Mouse (Mus musculus) cerebellum, postnatal 4 days (tissue): ENCODE results near the gene Fgf12.

ENCODE experiments used
- DNase-seq, 2 experiments: peaks; one replicate each; pipeline ENCODE4 v3.0.0; 2022; ENCODE audit warnings: low spot score in 2 of 2, mixed read lengths in 1 of 2

Fgf12 gene

DNA sequence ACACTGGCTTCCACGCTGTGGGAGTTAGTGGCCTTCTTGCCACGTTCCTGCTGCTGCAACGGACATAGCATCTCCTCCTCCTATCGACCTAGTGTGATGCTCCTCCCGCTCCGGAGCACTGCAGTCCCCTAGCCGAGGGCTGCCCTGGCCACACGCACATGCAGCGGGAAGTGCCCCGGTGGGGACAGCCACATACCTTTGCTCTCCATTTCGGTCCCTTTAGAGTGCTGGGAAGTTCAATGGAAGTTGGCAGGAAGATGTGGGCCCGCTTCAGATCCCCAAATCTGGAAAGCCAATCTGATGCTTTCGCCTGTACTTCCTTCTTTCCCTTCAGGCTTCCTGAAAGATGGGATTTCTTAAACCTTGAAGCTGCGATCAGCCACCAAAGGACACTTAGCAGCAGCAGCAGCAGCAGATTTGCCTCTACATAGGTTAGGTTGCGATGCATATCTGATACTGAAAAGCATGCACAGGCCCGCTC, at the start of gene Fgf12:
Gene Fgf12, minus strand, starts transcription at position 431 of the 481 bp plus-strand sequence.
- DNase-seq, result peak in 1 of 2 experiments; percentile 32

DNA sequence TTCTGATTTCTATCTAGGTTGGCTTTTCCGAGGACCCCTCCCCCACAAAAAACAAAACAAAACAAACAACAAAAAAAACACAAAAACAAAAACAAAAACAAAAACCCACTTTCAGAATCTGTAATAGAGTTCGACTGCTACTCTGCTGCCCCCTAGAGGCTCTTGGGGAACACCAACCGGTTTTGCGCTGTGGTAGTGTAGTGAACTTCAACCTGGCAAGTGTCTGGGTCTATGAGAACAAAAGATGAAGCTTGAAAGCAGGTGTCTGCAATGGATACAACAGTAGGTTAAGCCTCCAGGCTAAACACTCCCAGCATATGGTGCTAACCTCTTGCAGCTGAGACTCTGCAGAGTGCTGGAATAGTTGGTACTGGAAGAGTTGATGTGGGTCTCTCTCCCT, 40.2 kb upstream of the Fgf12 start:
- DNase-seq, result peak in 1 of 2 experiments; percentile 44

DNA sequence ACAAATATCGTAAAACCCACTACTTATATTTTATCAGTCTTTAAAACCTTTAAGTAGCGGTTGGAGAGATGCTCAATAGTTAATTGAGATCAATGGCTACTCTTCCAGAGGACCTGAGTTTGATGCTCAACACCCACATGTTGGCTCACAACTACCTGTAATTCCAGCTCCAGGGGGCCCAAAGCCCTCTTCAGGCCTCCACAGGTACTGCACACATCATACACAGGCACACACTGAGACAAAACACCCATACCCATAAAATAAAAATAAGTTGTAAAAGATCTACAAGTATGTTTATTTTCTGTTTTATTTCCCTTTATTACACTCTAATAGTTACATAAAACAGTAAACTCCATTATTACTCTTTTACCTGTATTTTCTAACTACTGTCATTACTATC, 17.4 kb upstream of the Fgf12 start:
- DNase-seq, result no peak

GRCm38 (mm10) chr16:28761417-28761976, 8.6 kb upstream of the Fgf12 start:
- DNase-seq, result peak in 1 of 2 experiments; percentile 43

DNA sequence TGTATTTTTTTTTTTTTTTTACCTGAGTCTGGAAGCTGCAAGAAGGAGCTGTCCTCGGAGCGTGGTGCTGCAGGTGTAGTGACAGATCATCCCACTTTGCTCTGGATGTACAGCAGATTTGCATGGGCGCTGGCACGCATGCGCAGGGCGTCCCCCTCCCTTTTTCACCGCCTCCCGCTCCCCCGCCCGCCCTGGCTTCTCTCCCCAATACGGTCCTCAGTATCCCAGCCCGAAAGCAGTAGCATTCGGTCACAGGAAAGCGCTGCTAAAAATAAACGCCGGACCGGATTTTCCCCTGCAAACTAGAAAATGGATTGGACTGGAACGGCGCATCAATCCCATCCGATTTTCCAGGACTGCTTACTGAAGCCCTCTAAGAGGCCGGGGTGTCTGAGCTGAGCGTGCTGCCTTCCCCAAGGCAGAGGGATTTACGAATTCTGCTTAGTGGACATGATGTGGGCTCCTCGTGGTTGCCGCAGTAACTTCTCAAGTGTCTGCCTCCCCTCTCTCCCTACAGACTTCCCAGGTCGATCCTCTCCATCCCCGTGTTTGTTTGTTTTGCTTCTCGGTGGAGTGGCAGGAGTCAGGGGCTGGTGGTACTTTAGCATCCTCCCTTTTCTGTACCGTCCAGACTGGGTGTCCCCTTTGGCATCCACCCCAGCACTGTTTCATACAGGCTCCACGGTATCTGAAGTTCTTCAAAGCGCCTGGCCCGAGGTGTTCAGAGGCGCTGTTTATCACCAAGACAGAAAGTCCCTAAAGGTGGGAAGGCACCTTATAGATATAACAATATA, 453 bp upstream of the Fgf12 start:
- DNase-seq, result peak; percentile 77 to 91

- DNase-seq, result no peak
Measured at GRCm38 (mm10) chr16:28734461-28734860, 18.4 kb downstream of the Fgf12 start.

- DNase-seq, result no peak
Measured at GRCm38 (mm10) chr16:28726792-28727191, 26.1 kb downstream of the Fgf12 start.

- DNase-seq, result no peak
Measured at GRCm38 (mm10) chr16:28706623-28707022, 46.2 kb downstream of the Fgf12 start.

DNA sequence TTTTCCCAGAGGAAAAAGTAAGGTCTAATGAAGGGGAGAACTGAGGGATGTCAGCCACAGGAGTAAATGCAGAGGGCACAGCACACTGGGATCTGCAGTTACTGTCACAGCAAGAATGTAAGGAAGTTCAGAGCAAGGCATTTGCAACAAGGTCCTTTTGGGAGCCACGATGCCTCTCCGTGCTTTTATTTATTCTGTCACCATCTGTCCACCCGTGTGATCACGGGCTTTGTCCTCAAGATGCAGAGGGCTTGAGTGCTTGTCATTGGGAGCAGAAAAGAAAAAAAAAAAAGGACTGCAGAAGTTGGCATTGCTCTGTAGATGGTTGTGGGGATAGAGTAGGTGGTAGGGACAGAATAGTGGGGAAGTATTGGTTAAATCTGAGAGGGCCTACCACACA, 52.5 kb downstream of the Fgf12 start:
- no peak for DNase-seq

GRCm38 (mm10) chr16:28696851-28697250, 56.0 kb downstream of the Fgf12 start:
- DNase-seq, result no peak

GRCm38 (mm10) chr16:28694113-28694899, 58.6 kb downstream of the Fgf12 start:
- no peak for DNase-seq

- no peak for DNase-seq
Measured at GRCm38 (mm10) chr16:28688861-28689385, 63.9 kb downstream of the Fgf12 start.

DNA sequence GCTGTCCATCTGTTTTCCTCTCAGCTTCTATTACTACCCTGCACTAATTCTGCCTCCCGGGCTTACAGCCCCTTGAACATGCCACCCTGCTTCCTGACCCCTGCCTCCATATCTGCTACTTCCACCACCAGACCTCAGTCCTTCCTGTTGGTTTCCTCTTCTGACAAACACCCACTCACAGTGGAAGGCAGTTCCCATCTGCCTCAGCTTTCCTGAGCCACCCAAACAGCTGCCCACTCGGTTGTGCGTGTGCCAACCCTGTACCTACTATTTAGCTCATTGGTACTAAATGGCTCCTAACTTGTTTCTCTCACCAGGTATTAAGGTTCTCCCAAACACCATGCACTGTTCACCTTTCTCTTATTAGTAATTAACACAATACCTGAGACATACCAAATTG, 71.2 kb downstream of the Fgf12 start:
- no peak for DNase-seq

GRCm38 (mm10) chr16:28668815-28669347, 84.0 kb downstream of the Fgf12 start:
- no peak for DNase-seq

DNA sequence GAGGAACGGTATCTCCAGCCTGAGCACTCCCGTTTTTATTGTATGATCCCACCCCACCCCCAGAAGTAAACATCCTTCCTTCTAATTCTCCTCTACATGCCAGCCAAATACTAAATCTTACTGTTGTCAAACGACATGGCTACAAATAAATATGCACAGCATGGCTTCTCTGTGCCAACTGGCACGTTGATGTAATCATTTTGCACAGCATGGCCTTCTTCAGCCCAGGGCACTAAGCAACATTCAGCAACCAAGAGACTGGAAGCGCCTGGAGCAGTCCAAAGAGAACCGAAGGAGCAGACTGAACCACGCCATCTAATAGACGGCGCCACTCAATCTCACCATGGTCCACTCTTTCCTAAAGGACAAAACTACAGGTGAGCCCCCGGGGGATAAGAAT, 100.2 kb downstream of the Fgf12 start:
- no peak for DNase-seq

DNA sequence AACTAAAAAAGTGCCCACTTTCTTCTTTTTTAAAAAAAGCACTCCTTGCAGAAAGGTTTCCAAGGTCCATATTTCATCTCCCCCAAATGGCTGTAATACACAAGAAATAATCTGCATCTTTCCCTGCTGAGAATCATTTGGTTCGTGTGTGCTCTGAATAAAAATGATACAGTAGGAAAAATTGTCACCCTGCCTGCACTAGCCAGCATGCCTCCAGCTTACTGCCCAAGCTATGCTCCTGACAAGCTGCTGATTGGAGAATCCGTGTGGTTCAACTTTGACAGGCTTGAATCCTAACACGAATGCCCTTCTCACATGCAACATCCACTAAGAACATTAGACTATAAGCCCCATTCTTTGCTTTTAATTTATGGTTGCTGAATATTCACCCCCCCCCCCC, 102.3 kb downstream of the Fgf12 start:
- no peak for DNase-seq

- no peak for DNase-seq
Measured at GRCm38 (mm10) chr16:28645030-28645429, 107.8 kb downstream of the Fgf12 start.

GRCm38 (mm10) chr16:28631721-28632120, 121.1 kb downstream of the Fgf12 start:
- no peak for DNase-seq

- DNase-seq, result no peak
Measured at GRCm38 (mm10) chr16:28630771-28631484, 121.9 kb downstream of the Fgf12 start.

- no peak for DNase-seq
Measured at GRCm38 (mm10) chr16:28626259-28626658, 126.6 kb downstream of the Fgf12 start.

GRCm38 (mm10) chr16:28625689-28626088, 127.2 kb downstream of the Fgf12 start:
- DNase-seq, result no peak
